Mouse (Mus musculus) CD4-positive helper T cell, adult 2 months (primary cell): Measurements from ENCODE around the gene Tfpt.

Experiments used
- DNase-seq: peaks from one replicate; pipeline ENCODE4 v3.0.0-alpha.2; 2012; ENCODE audit warnings: low read depth, missing footprints, low spot score

Tfpt gene

DNA sequence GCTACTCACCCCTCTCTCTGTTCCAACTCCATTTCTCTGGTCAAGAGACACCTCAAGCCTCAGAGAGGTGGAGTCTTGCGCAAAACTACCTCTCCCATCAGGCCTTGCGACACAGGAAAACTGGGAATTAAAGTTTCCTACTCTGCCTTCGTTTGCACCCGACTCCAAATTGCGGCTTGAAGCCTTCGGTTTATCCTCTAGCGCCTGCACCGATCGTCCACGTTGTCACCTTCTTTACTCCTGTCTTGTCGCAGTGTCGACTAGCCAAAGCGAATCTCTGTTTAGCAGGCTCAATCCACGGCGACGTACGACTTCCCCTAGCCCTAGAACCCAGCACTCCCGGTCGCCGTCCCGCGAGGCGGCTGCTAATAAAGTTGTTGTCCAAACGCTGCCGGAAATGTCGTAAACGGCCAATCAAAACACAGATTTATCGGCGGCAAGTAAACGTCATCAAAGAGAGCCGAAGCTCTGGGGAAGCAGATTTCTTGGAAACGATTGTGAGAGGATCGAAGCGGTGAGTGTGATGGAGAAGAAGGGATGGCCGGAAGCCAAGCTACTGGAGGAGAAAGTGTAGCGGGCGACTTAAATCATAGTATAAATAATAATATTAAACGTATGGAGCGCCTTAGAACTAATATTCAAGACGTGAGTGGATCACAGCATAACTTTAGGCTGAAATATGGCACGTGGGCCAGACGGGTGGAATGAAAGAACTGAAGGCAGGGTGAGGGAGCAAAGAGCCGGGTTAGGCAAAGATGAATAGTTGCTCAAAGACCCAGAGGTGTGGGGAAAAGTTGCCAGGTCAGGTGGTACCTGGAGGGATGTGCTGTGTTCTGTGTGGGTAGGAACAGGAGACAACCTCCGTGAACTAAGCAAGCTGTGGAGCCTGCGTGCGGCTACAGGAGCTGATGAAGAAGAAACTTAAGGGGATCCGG, at the start of gene Tfpt, which contains the start of gene Prpf31:
Tfpt (minus strand) TSS at position 387 of the 935 bp plus-strand sequence.
Prpf31 (plus strand) TSS at position 443 of the 935 bp plus-strand sequence.
- DNase-seq, result peak; percentile 94

DNA sequence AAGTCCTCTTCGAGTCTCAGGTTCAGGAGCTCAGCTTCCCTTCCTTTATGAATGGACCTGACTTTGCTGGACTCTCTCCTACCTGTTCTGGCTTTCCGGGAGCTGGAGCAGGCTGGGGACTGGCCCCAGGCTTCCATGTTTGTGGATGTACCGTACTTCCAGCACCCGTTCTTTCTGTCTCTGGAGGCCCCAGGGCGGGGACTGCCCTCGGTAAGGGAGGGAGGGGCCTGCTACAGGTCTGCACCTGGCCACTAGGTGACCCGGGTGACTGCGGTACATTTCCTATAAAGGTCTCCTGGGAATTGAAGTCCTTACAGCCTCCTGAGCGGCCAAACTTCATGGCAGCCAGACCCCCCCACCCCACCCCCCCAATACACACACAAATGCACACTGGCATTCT, 47.6 kb upstream of the Tfpt start, which contains the start of gene Tmc4:
Tmc4 (minus strand) TSS at position 212 of the 400 bp plus-strand sequence.
- DNase-seq, result no peak

DNA sequence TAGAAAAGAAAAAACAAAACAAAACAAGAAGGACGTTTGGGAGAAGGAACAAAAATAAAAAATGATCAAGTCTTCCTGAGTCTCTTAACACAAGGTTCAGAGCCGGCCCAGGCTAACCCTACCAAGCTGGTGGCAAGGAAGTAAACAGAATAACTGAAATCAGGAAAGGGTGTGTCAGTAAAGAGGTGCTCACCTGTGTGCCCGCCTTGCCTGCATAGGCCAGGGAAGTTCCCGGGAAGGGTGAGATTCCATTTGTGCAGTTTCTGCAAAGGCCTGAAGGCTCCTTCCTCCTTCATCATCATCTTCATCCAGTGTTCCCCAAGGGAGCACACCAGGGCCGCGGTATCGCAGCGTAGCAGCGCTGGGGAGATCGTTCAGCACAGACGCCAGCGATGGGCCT, 46.6 kb upstream of the Tfpt start:
- DNase-seq, result no peak

DNA sequence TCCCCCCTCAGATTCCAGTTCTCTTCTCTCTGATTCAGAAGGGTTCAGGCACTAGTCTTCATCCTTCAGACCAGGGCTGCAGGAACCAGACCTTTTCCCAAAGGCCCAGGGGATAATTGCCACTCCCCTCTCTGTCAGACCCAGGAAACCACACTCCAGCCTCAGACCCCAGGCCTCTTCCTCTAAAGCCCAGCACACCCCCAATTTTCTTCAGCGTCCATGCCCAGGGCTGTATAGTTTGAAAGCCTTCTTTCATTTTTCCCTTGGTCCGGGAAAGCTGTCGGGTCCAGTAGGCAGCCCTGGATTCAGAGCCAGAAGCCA, 45.5 kb upstream of the Tfpt start:
- no peak for DNase-seq

DNA sequence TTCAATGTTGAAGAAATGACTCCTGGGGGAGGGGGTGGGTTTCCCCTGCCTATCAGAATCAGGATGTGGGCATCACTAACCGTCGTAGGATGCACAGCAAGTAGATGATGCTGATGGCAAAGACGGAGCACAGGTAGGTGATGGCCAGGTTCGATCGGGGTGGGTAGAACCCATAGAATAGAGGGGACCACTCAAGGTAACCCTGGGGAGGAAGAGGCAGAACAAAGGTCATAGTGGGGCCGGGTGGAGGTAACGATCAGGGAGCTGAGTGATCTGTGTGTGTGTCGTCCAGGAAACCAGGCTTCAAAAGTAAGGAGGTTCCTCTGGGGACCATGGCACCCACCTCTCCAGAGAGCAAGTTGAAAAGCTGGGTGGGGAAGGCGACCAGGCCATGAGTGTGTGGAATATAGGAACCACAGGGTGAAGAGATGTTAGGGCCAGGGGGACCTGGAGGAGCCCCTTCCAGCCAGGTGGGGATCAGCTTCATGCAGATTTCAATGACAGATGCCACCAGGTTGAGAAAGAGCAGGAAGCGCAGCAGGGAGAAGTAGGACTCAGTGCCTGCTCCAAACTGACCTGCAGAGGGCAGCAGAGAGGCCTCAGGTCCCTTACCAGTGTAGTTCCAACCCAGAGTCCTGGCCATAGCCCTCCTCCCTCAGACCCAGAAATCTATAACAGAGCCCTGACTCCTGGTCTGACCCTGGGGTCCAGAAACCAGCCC, 44.9 kb upstream of the Tfpt start:
- peak; percentile 74 for DNase-seq

DNA sequence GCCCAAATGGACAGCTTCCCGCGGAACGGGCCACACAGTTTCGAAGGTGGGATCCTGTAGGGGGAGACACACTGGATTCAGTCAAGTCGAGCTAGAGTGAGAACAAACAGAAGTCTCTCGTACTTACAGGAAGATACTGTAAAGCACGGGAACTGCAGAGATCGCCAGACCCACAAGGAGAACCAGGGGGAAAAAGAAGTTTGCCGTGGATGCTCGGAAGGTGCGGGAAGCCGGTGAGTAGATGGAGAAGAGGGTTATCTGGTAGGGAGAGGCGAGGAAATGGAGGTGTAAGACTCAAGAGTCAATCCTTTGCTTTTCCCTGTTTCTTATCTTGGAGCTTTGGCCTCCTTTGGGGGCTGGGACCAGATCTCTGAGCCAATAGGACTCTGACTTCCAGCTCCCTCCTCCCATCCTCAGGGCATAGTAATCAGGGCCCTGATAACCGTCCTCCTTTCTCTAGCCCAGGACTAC, 37.2 kb upstream of the Tfpt start:
- DNase-seq, result no peak

DNA sequence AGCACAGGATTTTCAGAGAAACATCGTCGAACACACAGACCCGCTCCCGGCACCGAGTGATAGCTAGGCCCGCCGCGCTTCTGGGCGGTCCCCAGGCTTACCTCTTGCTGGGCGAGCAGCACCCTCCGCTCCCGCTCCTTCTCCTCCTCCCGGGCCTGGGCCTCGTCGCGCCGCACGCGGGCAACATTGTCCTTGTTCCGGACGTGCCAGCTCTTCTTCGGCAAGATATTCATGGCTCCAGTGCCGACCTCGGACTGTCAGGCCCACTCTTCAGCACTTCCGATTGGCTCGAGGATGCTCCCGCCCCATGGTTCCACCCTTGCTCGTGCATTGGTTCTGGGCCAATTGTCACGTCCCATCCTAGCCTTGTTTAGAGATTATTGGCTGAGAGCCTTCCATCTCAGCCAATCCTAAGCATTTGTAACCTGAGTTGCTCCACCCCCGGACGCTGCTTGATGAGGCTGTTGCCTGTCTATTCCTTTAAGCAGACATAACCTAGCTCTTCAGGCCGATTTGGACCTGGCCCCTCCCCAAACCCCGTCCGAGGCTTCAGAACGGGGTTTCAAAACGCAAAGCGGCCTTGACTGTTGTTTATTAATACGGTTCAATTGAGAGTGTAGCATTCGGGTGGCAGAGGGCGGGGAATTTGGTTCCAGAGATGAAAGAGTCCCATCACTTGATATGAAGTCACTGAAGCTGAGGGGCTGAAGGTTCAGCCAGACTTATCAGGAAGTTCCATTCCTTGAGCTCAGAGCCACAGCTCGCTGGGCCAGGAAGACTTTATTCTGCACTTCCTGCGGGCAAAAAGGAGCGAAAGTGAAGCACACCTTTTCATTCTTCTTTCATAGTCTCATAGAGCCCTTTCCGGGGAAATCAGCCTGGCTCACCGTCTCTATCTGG, 35.7 kb upstream of the Tfpt start, which contains the start of gene Leng1:
Leng1 (minus strand) TSS at position 626 of the 900 bp plus-strand sequence.
- peak; percentile 97 for DNase-seq

DNA sequence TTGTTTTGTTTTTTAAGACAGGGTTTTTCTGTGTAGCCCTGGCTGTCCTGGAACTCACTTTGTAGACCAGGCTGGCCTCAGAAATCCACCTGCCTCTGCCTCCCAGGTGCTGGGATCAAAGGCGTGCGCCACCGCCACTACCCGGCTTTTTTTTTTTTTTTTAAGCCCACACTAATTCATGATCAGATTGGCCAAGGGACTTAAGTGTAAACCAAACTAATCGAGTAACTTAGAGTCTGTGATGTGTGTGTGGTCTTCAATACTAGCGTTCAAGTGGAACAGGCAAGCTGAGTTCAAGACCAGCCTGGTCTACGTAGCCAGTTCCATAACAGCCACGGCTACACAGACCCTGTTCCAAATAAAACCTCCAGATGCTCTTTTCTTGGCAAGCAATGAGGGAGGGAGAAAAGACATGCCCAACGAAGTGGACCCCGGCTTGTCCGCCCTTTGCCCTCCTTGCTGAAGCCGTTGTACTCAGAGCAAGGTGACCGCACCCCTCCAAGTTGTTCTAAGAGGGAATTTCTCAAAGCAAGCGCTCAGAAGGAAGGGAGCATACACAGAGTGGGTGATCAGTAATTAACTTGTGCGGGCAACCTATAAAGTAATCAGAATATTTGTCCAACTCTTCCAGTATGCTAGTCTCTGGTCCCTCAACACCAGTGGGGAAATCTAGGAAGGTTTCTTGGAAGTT, 34.9 kb upstream of the Tfpt start:
- DNase-seq, result no peak

DNA sequence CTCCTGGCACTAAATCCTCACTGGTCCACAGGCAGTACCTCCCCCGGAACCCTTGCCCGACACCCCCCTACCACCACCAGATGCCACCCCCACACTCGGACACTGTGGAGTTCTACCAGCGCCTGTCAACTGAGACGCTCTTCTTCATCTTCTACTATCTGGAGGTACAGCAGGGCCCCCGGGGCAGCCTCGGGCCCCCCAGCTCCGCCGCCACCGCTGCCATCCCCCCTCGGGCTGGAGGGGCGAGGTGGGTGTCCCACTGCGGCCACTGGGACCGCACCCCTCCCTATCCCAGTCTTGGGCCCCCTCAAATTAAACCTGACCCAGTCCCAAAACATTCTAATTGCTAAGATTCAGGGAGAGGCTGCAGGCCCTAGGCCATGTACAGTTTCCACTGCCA, 28.8 kb upstream of the Tfpt start:
- DNase-seq, result no peak

DNA sequence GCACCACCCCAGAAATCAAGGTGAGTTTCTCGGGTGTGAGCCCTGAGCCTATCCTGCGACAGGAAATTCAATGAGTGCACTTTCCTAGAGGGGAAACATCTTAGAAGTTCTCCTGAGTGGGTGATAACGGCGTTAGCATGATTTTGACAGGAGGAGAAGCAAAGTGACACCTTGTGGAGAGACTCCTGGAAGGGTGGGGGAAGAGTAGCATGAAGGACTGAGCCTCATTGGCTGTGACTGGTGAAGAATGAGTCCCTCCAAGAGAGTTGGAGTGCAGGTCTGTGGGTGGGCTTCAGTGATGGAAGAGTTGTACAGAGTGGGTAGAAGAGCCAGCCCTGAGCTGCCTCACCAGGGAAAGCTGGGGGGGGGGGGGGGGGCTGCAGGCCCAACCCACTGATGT, 27.2 kb upstream of the Tfpt start:
- DNase-seq, result no peak

DNA sequence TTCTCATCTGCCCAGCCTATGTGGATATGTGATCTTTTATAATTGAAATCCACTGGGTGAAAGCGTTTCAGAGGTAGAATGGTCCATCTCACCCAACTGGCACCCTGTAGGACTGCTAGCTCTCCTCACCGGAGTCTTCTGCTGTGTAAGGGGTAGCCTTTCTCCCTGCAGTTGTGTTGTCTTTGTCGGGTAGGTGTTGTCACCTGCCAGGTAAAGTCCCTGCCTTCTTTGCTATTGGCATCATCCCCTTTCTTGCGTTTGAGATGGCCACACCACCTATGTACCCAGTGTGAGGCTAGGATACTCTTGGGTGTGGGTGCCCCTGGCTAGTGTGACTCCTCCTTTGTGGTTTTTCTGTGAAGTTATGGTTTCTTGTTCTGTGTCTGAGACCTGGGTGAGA, 16.9 kb upstream of the Tfpt start:
- no peak for DNase-seq

DNA sequence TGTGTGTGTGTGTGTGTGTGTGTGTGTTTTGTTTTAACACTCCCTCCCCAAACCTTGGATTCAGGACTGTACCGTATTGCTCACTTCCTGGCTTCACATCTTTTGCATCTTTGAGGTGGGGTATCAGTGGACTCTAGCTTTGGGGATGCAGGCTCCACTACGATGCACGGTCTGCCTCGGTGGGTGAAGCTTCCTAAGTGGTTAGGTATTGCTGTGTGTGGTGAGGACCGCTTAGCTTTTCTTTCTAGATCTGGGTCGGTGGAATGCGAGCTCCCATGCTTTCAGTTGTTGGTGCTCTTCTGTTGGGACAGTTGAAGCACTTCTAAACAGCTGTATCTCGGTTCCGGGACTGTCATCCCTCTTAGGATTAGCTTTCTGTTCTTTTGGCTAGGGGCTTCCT, 16.5 kb upstream of the Tfpt start:
- DNase-seq, result peak; percentile 34

DNA sequence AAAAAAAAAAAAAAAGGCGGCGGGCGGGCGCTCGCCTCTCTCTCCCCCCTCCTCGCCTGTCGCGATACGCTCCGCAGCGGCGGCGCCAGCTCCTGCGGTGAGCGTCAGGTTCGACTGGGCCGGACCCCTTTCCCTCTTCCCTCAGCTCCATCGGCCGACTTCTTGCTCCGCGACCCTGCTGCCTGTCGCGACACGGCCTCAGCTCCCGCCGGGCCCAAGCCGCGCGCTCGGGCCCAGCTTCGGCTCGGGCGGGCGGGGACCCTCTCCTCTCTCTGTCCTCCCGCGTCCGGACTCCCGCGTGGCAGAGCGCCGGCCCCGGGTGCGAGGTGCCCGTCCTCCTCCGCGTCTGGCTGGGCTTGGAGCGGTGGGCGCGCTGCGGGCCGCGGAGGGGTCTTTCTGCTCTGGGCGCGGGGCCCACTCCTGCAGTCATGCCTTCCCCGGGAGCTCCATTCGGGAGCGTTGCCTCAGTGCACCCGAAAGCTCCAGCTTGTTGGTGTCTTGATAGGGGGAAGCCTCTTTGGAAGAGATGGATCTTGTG, 15.8 kb upstream of the Tfpt start:
- DNase-seq, result no peak

DNA sequence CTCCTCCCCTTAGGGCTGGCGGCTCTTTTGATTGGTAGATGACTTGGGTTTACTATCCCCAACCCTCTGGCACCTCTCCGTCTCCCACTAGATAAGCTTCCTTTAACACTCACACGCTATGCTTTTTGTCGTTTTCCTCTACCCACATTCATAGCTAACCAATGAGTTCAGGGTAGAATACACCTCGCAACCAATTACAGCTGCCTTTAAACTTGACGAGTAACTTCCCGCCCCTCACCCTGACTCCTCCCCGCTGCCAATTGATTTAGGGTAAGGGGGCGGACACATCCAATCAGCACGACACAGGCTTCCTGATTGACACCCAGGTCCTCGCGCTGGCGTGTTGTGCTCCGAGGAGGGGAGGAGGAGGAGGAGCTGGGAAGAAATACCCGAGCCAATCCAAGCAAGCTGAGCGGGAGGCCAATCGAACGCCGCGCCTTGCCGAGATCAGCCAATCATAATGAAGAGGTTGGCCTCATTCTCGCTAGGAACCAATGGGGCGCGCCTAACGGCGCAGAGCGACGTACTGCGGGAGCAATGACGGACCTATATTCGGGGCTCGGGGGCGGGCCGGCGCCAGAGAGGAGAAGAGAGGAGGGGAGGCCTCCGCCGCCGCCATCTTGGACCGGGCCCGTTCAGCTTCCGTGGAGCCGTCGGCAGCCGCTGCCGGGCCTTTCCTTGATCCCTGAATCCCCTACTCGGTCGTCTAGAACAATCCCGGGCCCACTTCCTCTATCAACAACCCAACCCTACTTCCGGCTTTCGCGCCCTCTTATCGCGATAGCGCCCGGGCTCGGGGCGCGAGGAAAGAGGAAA, 15.2 kb upstream of the Tfpt start, which contains the start of gene Cnot3:
Cnot3 (plus strand) TSS at position 597 of the 816 bp plus-strand sequence.
- DNase-seq, result peak; percentile 100

DNA sequence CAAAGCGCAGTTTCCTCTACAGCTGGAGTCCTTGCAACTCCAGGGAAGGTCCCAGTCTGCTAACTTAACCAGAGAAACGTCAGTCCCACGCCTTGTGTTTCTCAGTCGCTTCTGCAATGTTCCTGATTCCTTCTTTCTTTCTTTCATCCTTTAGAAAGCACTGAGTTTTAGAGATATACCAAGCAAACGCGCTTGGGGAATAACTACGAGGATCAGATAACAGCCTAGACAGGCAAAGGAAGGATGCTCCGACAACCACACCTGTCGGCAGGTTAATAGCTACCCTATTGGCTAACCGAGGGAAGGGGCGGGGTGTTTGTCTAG, 14.6 kb upstream of the Tfpt start:
- DNase-seq, result no peak

DNA sequence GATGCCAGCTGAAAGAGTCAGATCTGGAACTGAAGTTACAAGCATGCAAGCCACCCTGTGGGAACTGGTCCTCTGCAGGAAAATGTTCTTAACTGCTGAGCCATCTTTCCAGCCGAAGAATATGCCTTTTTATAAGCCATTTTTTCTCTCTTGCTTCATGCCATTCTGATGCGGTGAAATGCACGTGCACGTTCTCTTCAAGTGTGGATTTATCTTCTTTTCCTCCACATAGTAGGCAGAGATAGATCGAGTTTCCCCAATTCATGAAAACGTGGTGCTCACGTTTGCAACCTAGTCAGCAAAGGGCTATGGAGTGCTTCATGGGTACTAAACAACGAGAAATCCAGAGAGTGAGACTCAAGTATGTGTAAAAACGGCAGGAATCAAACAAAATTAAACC, 14.1 kb upstream of the Tfpt start:
- DNase-seq, result no peak

DNA sequence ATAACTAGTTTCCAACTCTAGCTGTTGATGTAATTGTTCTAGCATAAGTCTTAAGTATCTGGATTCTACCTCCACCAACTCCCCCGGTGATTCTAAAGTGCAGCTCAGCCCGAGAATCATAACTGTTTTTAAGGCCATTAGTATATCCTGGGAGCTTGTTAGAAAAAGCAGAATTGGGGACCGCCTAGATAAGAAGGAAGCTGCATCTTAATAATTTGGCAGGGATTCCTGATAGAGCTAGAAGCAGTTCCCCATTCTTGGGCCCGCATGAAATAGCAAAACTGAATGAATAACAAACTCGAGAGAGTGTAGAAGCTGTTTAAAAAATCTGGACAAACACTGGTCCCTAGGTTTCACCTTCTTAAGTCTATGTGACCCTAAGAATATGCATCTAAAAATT, 13.7 kb upstream of the Tfpt start:
- DNase-seq, result no peak

DNA sequence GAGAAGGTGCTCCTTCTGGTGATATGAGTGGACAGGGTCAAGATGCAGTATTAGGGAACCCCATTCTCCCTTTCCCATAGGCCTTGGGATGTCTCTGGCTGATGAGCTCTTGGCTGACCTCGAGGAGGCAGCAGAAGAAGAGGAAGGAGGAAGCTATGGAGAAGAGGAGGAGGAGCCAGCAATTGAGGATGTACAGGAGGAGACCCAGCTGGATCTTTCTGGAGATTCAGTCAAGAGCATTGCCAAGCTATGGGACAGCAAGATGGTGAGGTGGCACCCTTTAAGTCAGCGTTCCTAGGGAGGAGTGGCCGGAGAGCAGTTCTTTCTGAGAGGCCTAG, 718 bp upstream of the Tfpt start:
- DNase-seq, result no peak

DNA sequence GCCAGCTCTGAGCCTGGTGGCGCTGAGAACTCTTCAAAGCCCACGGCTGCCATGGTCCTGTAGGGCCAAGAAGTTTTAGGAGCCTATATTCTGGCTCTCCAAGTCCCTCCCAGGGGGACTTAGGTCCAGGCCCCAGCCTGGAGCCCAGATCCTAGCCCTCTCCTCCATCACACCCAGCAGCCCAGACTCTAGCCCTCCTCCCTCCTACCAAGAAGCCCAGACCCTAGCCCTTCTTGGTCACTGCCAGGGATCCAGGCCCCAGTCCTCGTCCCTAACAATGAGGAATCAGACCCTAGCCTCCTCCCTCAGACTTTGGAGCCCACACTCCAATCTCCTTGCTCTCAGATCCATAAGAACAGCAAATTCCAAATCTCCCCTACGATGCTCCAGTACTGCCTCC, 699 bp downstream of the Tfpt start:
- DNase-seq, result no peak
